Mouse (Mus musculus) liver, adult 2 months (tissue): Measurements from ENCODE around the gene Neu1.

ENCODE experiments used
- CTCF ChIP-seq: fragments of 200-500 bp; IDR thresholded peaks from 2 replicates; pipeline ENCODE4 v1.5.1; 2011; ENCODE audit warnings: low read depth, low read length, control low read depth
- POLR2A ChIP-seq: fragments of 200-500 bp; IDR thresholded peaks from 2 replicates; pipeline ENCODE4 v1.6.1; 2011; ENCODE audit warnings: low read length, control low read depth; ENCODE audit not compliant: insufficient read depth; ENCODE audit errors: extremely low read depth

- TF ChIP-seq CTCF (no peak), POLR2A (no peak)
These were observed 12.2 kb downstream of the Neu1 start for GRCm38 (mm10) chr17:34943128-34943815.
